Mouse (Mus musculus) neural tube, embryonic 15.5 days (tissue): Measurements from ENCODE around the gene Prdx2. TPM values are rescaled to one million over a fixed set of nuclear protein-coding genes. Genes with fewer than 3 reads are reported as not detected.

ENCODE experiments used
- ATAC-seq: fragments of 200-750 bp; cut with Nextera tagmentation; 2 replicates; pipeline ENCODE4 v1.8.0; 2017; ENCODE audit warnings: mild to moderate bottlenecking, moderate TSS enrichment, moderate library complexity; ENCODE audit not compliant: low FRiP score
- H3K27ac ChIP-seq: fragments of 300-500 bp; sonication (generic); replicated peaks from 2 replicates; pipeline ENCODE4 v1.5.1; 2015; ENCODE audit warnings: mild to moderate bottlenecking, inconsistent platforms
- H3K27me3 ChIP-seq: fragments of 300-500 bp; sonication (generic); replicated peaks from 2 replicates; pipeline ENCODE4 v1.6.1; 2015; ENCODE audit warnings: inconsistent platforms
- H3K36me3 ChIP-seq: fragments of 300-500 bp; sonication (generic); 2 replicates; pipeline ENCODE4 v1.6.1; 2015; ENCODE audit warnings: inconsistent platforms
- H3K4me1 ChIP-seq: fragments of 300-500 bp; sonication (generic); 2 replicates; pipeline ENCODE4 v1.6.1; 2015; ENCODE audit warnings: inconsistent platforms
- H3K4me2 ChIP-seq: fragments of 300-500 bp; sonication (generic); 2 replicates; pipeline ENCODE4 v1.6.1; 2015; ENCODE audit warnings: inconsistent platforms, mild to moderate bottlenecking, moderate library complexity
- H3K4me3 ChIP-seq: fragments of 300-500 bp; sonication (generic); replicated peaks from 2 replicates; pipeline ENCODE4 v1.5.1; 2015; ENCODE audit warnings: mild to moderate bottlenecking, inconsistent platforms
- H3K9ac ChIP-seq: fragments of 300-500 bp; sonication (generic); replicated peaks from 2 replicates; pipeline ENCODE4 v1.6.1; 2015; ENCODE audit warnings: mild to moderate bottlenecking, inconsistent platforms
- H3K9me3 ChIP-seq: fragments of 300-500 bp; sonication (generic); replicated peaks from 2 replicates; pipeline ENCODE4 v1.6.1; 2016; ENCODE audit warnings: inconsistent platforms
- WGBS: fragments of 180-500 bp; shearing (Covaris S2); methylation state at CpG from one replicate; pipeline ENCODE4 v1.1.7; 2015; ENCODE audit warnings: mixed read lengths; 5-methylcytosine and 5-hydroxymethylcytosine counted together
- polyA plus RNA-seq: library from polyadenylated mRNA; unstranded; fragments of >200 nt; fragmentation: Nextera tagmentation; extraction: Ambion mirVana; gene quantifications from 2 replicates; pipeline ENCODE4 v1.2.1, GENCODE M21; 2015

Prdx2 gene
- polyA plus RNA-seq, 1 experiment from 2014 or later: 1,070 TPM

DNA sequence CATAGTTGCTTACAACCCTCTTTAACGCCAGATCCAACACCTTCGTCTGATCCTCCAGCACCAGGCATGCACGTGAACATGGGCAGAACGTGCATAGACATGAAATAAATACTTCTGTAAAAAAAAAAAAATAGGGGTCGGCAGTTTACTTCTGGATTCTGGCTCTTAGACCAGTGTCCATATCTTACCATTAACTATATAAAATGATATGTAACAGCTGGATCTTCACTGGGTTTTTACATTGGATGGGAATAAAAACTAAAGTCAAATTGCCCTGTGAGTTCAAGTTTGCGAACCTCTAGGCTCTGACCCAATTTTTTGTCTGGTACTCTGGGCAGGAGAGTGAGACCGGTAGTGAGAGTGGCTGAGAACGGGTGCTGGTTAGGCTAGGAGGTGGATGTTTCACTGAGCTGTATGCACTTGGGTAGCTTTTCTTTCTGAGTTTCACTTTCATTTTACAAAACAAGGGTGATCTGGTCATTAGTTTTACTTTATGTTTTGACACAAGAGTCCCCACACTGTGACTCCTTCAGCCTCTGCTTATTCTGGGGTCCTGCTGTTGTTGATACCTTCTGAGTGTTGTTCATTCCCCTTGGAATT, 5.3 kb downstream of the Prdx2 start:
- Histone ChIP-seq H3K9me3 (no peaks in the 10 kb centered on the region), H3K27ac (no peak overlapping the region), H3K27me3 (no peaks in the 10 kb centered on the region), H3K4me3 (no peak overlapping the region), H3K9ac (no peak overlapping the region), H3K4me2 (no peak overlapping the region), H3K4me1 (peaks cover 69% of the 10 kb centered on the region), H3K36me3 (peaks cover 39% of the 10 kb centered on the region)
- ATAC-seq: no peak
- 80% methylated on average over 8 of the region's 8 CpGs for WGBS

DNA sequence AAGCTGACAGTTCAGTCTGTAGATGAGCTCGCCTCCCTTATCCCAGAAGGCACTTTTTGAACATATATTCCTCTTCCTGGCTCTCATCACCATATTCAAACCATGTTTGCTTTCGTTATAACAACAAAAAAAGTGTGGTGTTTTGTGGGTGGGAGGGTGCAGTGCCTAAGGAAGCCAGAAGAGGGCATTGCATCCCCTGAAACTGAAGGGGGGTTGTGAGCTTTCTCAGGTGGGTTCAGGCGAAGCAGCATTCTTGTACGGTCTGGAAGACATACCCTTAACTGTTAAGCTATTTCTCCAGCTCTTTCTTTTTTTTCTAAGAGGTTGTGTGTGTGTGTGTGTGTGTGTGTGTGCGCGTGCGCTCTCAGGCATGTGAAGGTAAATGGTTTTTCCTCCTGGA, 6.0 kb downstream of the Prdx2 start:
- no peak for ATAC-seq
- Histone ChIP-seq H3K27me3 (no peaks in the 10 kb centered on the region), H3K9me3 (no peaks in the 10 kb centered on the region), H3K36me3 (peaks cover 39% of the 10 kb centered on the region), H3K4me3 (peak overlapping the region; percentile 59; the same call in 1 of the 2 replicates), H3K27ac (no peak overlapping the region), H3K4me2 (peak overlapping the region; percentile 99), H3K4me1 (peaks cover 74% of the 10 kb centered on the region), H3K9ac (no peak overlapping the region)
- 38% methylated on average over 7 of the region's 7 CpGs for WGBS

DNA sequence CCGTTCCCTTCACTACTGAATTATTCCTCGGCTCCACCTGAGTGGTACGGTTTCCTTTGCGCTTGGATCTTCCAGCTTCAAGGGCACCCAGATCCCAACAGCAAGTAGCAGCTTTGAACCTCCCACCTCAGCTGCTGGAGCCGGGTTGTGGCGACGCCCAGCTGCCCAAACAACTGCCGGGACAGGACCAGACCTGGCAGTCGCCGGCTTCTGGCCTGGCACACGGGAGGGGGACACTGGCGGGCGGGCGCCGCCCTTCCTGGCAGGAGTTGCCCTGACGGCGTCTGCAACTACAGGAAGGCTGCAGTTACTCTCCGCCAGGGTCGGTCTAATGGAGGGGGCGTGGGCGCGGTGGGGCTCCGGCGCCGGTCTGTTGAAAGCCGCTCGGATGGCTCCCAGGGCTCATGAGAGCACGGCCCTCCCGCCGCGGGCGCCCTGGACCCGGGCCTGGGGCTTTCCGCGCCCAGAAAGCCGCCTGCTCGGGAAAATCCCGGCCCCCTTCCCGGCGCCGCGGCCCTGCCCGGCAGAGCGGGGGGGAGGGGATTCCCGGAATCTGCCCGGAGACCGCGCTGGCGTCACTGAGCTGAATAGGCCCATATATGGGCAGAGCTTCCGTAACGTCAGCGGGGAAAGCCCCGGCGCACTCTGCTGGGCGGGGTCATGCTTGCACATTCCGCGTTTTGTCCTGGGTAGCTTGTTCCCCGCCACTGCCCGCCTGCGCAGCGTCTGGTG, 6.8 kb downstream of the Prdx2 start:
- WGBS: 1% methylated on average over 56 of the region's 61 CpGs
- H3K4me3 ChIP-seq: peak overlapping the region; percentile 59
- H3K27ac ChIP-seq: peak overlapping the region; percentile 46
- peaks cover 73% of the 10 kb centered on the region for H3K4me1 ChIP-seq
- H3K4me2 ChIP-seq: peak overlapping the region; percentile 99
- no peaks in the 10 kb centered on the region for H3K9me3 ChIP-seq
- H3K9ac ChIP-seq: peak overlapping the region; percentile 55
- no peaks in the 10 kb centered on the region; the same call in 1 of the 2 replicates for H3K27me3 ChIP-seq
- peaks cover 33% of the 10 kb centered on the region for H3K36me3 ChIP-seq
- ATAC-seq: peak; percentile 76

DNA sequence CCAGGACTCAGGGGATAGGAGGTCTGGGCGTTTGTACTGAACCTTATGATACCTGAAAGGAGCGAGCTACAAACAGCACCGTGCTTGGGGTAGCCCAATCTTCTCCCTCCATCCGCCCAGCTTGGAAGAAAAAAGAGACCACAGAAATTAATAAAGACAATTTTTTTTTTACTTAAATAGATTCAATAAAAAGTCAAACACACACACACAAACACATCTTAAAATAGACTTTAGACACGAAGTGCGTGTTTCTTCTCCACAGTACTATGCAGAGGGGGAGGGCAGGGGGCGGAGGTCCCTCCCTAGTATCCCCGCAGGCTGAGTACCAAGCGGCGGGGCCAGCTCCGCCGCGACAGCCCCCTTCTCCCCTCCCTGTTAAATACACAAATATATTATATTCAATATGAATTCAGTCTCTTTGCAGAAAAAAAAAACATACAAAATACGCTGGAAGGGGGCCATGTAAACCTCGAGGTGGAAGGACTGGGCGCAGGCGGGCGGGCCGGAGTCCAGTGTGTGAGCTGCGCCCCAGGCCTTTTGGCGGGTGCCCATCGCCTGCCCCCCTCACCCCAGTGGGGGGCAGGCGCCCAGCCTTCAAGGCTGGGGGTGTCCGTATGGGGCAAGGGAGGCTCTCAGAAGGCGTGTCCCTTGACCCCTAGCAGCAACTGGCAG, 7.5 kb downstream of the Prdx2 start:
- Histone ChIP-seq H3K27me3 (no peaks in the 10 kb centered on the region; the same call in 1 of the 2 replicates), H3K4me3 (peak overlapping the region; percentile 59), H3K4me2 (peak overlapping the region; percentile 99), H3K27ac (peak overlapping the region; percentile 46; the same call in 1 of the 2 replicates), H3K9me3 (no peaks in the 10 kb centered on the region), H3K9ac (peak overlapping the region; percentile 55), H3K36me3 (peaks cover 26% of the 10 kb centered on the region), H3K4me1 (peaks cover 68% of the 10 kb centered on the region)
- 2% methylated on average over 25 of the region's 25 CpGs for WGBS
- no peak for ATAC-seq

DNA sequence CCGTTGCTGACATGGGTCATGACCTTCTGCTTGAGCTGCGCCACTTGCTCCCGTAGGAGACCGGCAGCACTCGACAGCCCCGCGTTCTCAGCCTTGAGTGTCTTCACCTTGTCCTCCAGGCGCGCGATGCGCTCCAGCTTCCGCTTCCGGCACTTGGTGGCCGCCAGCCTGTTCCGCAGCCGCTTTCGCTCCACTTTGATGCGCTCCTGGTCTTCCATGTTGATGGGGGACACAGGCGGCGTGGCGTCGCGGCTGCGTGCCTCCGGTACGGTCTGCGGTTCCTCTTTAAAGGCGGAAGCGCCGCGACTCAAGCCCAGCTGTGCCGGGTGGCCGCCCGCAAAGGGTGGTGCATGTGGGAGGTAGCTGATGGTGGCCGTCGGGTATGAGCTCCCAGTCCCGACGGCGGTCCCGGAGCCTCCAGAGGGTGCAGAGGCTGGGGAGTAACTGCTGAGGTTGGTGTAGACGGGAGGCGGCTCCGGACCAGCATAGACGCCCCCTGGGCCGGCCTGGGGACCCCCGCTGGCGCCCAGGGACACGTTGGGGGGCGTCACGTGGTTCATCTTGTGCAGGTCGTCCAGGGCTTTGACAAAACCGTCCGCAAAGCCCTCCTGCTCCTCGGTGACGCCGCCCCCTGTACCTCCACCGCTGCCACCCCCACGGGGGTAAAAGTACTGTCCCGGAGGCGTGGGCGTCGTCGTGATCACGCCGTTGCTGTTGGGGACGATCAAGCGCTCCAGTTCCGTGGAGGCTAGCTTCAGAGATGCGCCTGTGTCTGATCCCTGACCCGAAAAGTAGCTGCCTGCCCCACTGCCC, 8.3 kb downstream of the Prdx2 start:
- Histone ChIP-seq H3K4me3 (peak overlapping the region; percentile 59), H3K4me1 (peaks cover 68% of the 10 kb centered on the region)
- 1% methylated on average over 70 of the region's 70 CpGs for WGBS

DNA sequence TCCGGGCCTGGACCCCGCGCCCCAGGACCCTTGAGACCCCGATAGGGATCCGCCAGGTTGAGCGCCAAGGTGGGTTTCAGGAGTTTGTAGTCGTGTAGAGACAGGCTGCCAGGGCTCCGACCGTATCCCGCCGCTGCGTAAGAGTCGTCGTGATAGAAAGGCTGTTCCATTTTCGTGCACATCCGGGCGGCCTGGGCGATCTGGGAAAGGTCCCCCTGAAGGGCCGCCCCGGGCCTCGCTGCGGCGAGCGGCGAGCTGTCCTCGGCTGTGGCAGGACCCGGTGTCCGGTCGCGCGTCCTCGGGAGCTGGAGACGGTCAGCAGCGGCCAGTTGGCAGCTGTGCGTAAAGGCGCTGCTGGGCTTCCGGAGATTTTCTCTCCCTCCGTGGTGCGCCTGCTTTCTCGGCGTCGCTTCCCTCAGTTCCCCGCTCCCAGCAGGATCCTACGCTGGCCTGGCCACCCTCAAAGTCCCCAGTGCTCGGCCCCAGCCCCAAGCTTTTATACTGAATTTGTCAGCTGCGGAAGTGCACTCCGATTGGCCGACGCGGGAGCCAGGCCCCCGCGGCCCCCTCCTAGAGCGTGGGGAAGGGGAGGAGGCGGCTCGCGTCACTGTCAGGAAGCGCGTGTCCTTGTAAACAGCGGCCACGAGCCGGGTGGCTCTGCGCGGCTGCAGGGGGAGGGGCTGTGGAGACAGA, 9.0 kb downstream of the Prdx2 start, which contains the start of gene Junb:
Gene Junb (minus strand): TSS at position 471 of the 693 bp plus-strand sequence.
- H3K4me2 ChIP-seq: peak within 1 kb of the TSS; percentile 99
- ATAC-seq: peak; percentile 56
- H3K9ac ChIP-seq: peak within 1 kb of the TSS; percentile 55
- peak within 1 kb of the TSS; percentile 59 for H3K4me3 ChIP-seq
- under 1% methylated on average over 62 of the region's 63 CpGs for WGBS
- no peaks in the 10 kb centered on the region for H3K9me3 ChIP-seq
- peaks cover 13% of the 10 kb centered on the region for H3K36me3 ChIP-seq
- peaks cover 68% of the 10 kb centered on the region for H3K4me1 ChIP-seq
- H3K27me3 ChIP-seq: no peaks in the 10 kb centered on the region; the same call in none of the 2 replicates
- H3K27ac ChIP-seq: peak within 1 kb of the TSS; percentile 65

More for the DNA sequence above, 8.3 kb downstream of the Prdx2 start:
- H3K27ac ChIP-seq: peak overlapping the region; percentile 65
- H3K9me3 ChIP-seq: no peaks in the 10 kb centered on the region
- H3K9ac ChIP-seq: peak overlapping the region; percentile 55
- no peaks in the 10 kb centered on the region; the same call in none of the 2 replicates for H3K27me3 ChIP-seq
- peak overlapping the region; percentile 99 for H3K4me2 ChIP-seq
- ATAC-seq: no peak
- H3K36me3 ChIP-seq: peaks cover 20% of the 10 kb centered on the region

DNA sequence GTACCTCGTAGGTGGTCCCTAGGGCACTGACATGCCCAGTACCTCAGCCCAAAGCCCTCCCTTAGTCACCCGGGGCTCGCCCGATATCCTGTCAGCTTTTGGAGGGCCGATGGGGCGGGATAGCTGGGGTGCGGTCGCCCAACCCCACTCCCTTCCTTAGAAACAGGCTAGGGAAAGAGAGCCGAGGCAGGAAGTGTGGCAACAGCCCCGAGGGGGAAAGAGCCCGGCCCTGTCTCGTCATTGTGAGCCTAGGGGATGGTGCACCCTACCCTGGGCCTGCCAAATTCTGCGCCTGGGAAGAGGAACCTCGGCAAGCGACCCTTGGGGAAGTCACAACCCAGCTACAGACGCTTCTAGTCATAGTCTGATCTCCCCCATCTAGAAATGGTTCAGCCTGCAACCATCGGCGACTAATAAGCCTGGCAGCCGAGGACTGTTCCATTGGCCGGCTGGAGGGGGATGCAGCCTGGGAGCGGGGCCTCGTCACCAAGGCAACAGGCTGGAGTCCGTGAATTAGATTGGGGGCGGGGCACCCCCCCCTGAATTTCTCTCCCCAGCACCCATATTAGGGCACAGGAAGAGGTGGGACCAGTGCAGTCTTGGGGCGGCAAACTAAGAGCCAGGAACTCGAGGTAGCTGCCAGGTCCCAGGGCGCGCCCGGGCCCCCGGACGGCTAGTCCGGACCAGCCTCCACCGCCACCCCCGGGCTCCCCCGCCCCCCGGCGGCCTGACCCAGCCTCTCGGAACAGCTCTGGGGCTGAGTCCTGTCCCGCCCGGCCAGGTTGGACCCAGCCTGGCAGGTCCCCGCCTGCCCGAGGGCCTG, 10.4 kb downstream of the Prdx2 start:
- Histone ChIP-seq H3K4me3 (peak overlapping the region; percentile 59), H3K36me3 (peaks cover 5% of the 10 kb centered on the region), H3K9ac (peak overlapping the region; percentile 48), H3K27ac (peak overlapping the region; percentile 65), H3K27me3 (peaks cover 10% of the 10 kb centered on the region), H3K4me1 (peaks cover 69% of the 10 kb centered on the region), H3K9me3 (no peaks in the 10 kb centered on the region), H3K4me2 (peak overlapping the region; percentile 99)
- WGBS: 3% methylated on average over 40 of the region's 42 CpGs
- ATAC-seq: peak; percentile 48

DNA sequence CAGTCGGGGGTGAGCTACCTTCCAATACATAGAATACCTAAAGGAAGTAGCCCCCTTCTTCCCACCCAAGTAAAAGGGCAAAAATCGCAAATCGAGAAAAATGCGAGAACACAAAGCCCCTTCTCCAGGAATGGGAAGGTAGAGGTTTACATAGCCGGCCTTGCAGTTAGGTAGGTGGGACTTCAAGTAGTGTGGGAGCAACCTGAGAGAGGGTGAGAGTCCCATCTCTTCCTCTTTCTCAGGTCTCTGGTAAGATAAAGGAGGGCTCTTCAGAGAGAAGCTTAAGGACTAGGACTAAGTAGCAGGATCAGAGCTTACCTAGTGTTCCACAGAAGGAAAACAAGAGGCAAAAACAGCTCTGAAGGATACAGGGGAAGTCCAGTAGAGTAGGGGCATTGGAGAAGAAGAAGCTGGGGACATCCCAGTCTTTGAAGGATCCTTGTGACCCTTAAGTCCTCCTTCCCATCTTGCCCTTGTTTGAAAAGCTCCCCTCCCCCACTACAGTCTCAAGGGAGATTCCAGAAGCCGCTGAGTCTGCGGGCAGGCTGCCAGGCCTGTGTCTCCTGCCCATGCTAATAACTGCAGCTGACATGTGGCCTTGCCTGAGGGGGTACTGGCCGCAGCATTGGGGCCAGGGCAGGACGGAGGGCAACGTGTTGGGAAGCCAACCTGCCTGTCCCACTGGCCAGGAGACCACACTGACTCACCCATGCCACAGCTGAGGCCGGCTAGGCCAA, 11.4 kb downstream of the Prdx2 start:
- Histone ChIP-seq H3K36me3 (no peaks in the 10 kb centered on the region), H3K27ac (peak overlapping the region; percentile 45; the same call in 1 of the 2 replicates), H3K4me3 (no peak overlapping the region), H3K4me2 (peak overlapping the region; percentile 99), H3K4me1 (peaks cover 71% of the 10 kb centered on the region), H3K27me3 (peaks cover 10% of the 10 kb centered on the region), H3K9ac (no peak overlapping the region), H3K9me3 (no peaks in the 10 kb centered on the region)
- no peak for ATAC-seq
- 31% methylated on average over 11 of the region's 11 CpGs for WGBS

DNA sequence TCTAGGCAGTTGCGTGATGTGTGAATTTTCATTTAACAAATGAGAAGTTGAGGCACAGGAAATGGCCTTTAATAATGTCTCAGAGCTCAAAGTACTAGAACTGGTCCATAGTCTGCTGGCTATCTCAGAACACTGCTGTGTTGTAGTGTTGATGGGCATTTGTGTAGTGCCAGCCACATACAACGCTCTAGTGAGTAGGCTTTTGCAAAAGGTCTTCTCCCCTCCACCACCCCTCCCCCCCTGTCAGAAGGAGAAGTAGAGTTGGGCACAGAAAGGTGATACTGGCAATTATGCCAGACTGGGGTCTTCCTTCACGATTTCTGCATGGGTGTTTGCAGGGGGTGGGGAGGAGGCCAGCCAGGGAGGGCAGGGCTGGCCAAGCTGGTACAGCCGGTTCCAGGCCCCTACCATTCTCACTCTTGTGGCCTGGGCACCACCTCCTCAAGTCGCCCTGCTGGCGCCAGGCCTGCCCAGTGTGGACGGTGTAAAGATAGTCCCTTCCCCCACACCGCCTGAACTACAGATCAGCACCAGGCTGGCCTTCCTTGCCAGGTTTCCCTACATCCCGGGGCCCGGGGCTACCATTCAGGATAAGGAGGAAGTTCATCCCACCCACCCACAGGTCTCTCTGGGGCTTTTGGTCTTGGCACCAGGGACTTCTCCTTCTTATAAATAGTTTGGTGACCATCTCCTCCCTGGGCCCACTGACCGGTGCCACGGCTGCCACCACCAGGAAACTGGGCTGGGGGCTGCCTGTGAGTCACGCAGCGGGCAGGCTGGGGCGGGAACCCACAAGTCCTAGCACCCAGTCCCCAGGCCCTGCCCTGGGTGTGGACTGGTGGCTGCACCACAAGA, 12.5 kb downstream of the Prdx2 start:
- Histone ChIP-seq H3K9me3 (no peaks in the 10 kb centered on the region), H3K4me3 (no peak overlapping the region), H3K27ac (no peak overlapping the region), H3K4me1 (peaks cover 71% of the 10 kb centered on the region), H3K4me2 (no peak overlapping the region), H3K27me3 (peaks cover 10% of the 10 kb centered on the region), H3K36me3 (no peaks in the 10 kb centered on the region), H3K9ac (no peak overlapping the region)
- ATAC-seq: no peak
- WGBS: 83% methylated on average over 15 of the region's 15 CpGs
